Mouse (Mus musculus): ENCODE data around the gene C2cd4d. TPM values are rescaled to one million over a fixed set of nuclear protein-coding genes. Genes with fewer than 3 reads are reported as not detected.

The C2cd4d gene
- total RNA-seq, 1 experiment from 2014 or later: 0.41 TPM

Other genes starting within 250 kb of the C2cd4d start
- gene Gm10696, start 184.2 kb upstream of the C2cd4d start, total RNA-seq (2021): not detected in 2 replicates
- not detected in 2 replicates for gene Gm5286, start 165.7 kb upstream of the C2cd4d start, total RNA-seq (2021)
- not detected in 2 replicates for gene Gm4778, start 98.4 kb upstream of the C2cd4d start, total RNA-seq (2021)
- gene Them4, start 52.3 kb upstream of the C2cd4d start, total RNA-seq (2021): 9.9 and 10.2 TPM in 2 replicates
- gene Them5, start 20.3 kb upstream of the C2cd4d start, total RNA-seq (2021): not detected in 2 replicates
- gene Rorc, start 10.4 kb downstream of the C2cd4d start, total RNA-seq (2021): 21.3 and 26.3 TPM in 2 replicates
- gene Lingo4, start 36.1 kb downstream of the C2cd4d start, total RNA-seq (2021): 0.44 and 0.83 TPM in 2 replicates
- gene Tdrkh, start 50.8 kb downstream of the C2cd4d start, total RNA-seq (2021): 10.7 and 10.9 TPM in 2 replicates
- gene Mrpl9, start 80.9 kb downstream of the C2cd4d start, total RNA-seq (2021): 87.6 and 87.8 TPM in 2 replicates
- not detected in 2 replicates for gene Oaz3, start 81.5 kb downstream of the C2cd4d start, total RNA-seq (2021)
- gene Celf3, start 115.9 kb downstream of the C2cd4d start, total RNA-seq (2021): 21.8 and 28.1 TPM in 2 replicates
- gene Riiad1, start 117.9 kb downstream of the C2cd4d start, total RNA-seq (2021): 4.0 and 4.4 TPM in 2 replicates
- gene Snx27, start 220.3 kb downstream of the C2cd4d start, total RNA-seq (2021): 35.7 and 37.5 TPM in 2 replicates

Data from adrenal gland, postnatal 14 days (tissue).